Mouse (Mus musculus) brain, embryonic 14.5 days (tissue): ENCODE results near the gene Ubr2. TPM values are rescaled to one million over a fixed set of nuclear protein-coding genes. Genes with fewer than 3 reads are reported as not detected.
A peak's percentile ranks its signal among the peaks of the same experiment; 100 is the strongest.

ENCODE experiments used
- DNase-seq: peaks from one replicate; pipeline ENCODE4 v3.0.0-alpha.2; 2011; ENCODE audit warnings: low read depth
- CTCF ChIP-seq: fragments of 200-500 bp; IDR thresholded peaks from 2 replicates; pipeline ENCODE4 v1.5.1; 2012; ENCODE audit warnings: inconsistent platforms, mild to moderate bottlenecking, moderate library complexity, borderline replicate concordance; ENCODE audit not compliant: insufficient read depth, insufficient read length; ENCODE audit errors: extremely low read depth
- POLR2A ChIP-seq: fragments of 200-500 bp; IDR thresholded peaks from 2 replicates; pipeline ENCODE4 v1.6.1; 2012; ENCODE audit warnings: mild to moderate bottlenecking, inconsistent platforms, borderline replicate concordance; ENCODE audit not compliant: poor library complexity, insufficient read depth, insufficient read length, severe bottlenecking; ENCODE audit errors: extremely low read depth
- polyA plus RNA-seq: library from polyadenylated mRNA; depleted of rRNA; stranded (reverse); fragments of >200 nt; gene quantifications from 2 replicates; pipeline ENCODE4 v1.2.3, GENCODE M21; 2012

Ubr2 gene
- polyA plus RNA-seq, 1 experiment: 41.3 TPM

GRCm38 (mm10) chr17:47023369-47023768, 13.0 kb upstream of the Ubr2 start:
- no peak for TF ChIP-seq POLR2A
- TF ChIP-seq CTCF: no peak
- DNase-seq: no peak

GRCm38 (mm10) chr17:47012896-47013295, 2.5 kb upstream of the Ubr2 start:
- no peak for DNase-seq
- TF ChIP-seq POLR2A (no peak), CTCF (no peak)

GRCm38 (mm10) chr17:47011661-47012043, 1.3 kb upstream of the Ubr2 start:
- no peak for TF ChIP-seq POLR2A
- no peak for TF ChIP-seq CTCF
- DNase-seq: no peak

GRCm38 (mm10) chr17:47010722-47011660, 635 bp upstream of the Ubr2 start:
- TF ChIP-seq CTCF: no peak
- TF ChIP-seq POLR2A: no peak
- peak; percentile 93 for DNase-seq

GRCm38 (mm10) chr17:47009546-47009897, 834 bp downstream of the Ubr2 start:
- no peak for DNase-seq

GRCm38 (mm10) chr17:47009016-47009415, 1.3 kb downstream of the Ubr2 start:
- TF ChIP-seq CTCF (no peak), POLR2A (no peak)
- DNase-seq: no peak

More at GRCm38 (mm10) chr17:47009546-47009897, 834 bp downstream of the Ubr2 start:
- TF ChIP-seq CTCF: no peak
- TF ChIP-seq POLR2A: no peak

- no peak for DNase-seq
- no peak for TF ChIP-seq CTCF
- no peak for TF ChIP-seq POLR2A
Measured at GRCm38 (mm10) chr17:47008506-47008905, 1.9 kb downstream of the Ubr2 start.

- TF ChIP-seq POLR2A: no peak
- no peak for TF ChIP-seq CTCF
- DNase-seq: no peak
Measured at GRCm38 (mm10) chr17:47006741-47007140, 3.6 kb downstream of the Ubr2 start.

GRCm38 (mm10) chr17:47005741-47006405, 4.5 kb downstream of the Ubr2 start:
- no peak for DNase-seq
- no peak for TF ChIP-seq POLR2A
- no peak for TF ChIP-seq CTCF

- DNase-seq: no peak
- TF ChIP-seq POLR2A: no peak
- no peak for TF ChIP-seq CTCF
Measured at GRCm38 (mm10) chr17:47003305-47003704, 7.1 kb downstream of the Ubr2 start.

GRCm38 (mm10) chr17:47002401-47002800, 8.0 kb downstream of the Ubr2 start:
- no peak for DNase-seq
- TF ChIP-seq POLR2A (no peak), CTCF (no peak)
